Mouse (Mus musculus) thymus, adult 2 months (tissue): Measurements from ENCODE around the gene Myzap. TPM values are rescaled to one million over a fixed set of nuclear protein-coding genes. Genes with fewer than 3 reads are reported as not detected.
"Not testable (repeated sequence)": the region's sequence is repeated elsewhere in the genome, so short reads cannot be mapped to it uniquely, and the experiment has no call there.

Source experiments
- DNase-seq: peaks from one replicate; pipeline ENCODE4 v3.0.0; 2021
- H3K27ac ChIP-seq: fragments of 200-500 bp; 2 replicates; pipeline ENCODE4 v1.5.1; 2012; ENCODE audit warnings: low read length, control low read depth; ENCODE audit not compliant: control insufficient read depth, insufficient read depth
- H3K27me3 ChIP-seq: fragments of 200-500 bp; 2 replicates; pipeline ENCODE4 v1.6.1; 2012; ENCODE audit warnings: mild to moderate bottlenecking, low read length, moderate library complexity, mixed read lengths; ENCODE audit not compliant: control insufficient read depth, insufficient read depth
- H3K36me3 ChIP-seq: fragments of 200-500 bp; 2 replicates; pipeline ENCODE4 v1.6.1; 2012; ENCODE audit warnings: mild to moderate bottlenecking, low read length, moderate library complexity; ENCODE audit not compliant: control insufficient read depth, insufficient read depth
- H3K4me1 ChIP-seq: fragments of 200-500 bp; replicated peaks from 2 replicates; pipeline ENCODE4 v1.6.1; 2012; ENCODE audit warnings: low read length; ENCODE audit not compliant: control insufficient read depth, insufficient read depth
- H3K4me3 ChIP-seq: fragments of 200-500 bp; 2 replicates; pipeline ENCODE4 v1.5.1; 2012; ENCODE audit warnings: mild to moderate bottlenecking, low read length, control low read depth, moderate library complexity; ENCODE audit not compliant: control insufficient read depth, insufficient read depth
- CTCF ChIP-seq: fragments of 200-500 bp; IDR thresholded peaks from 2 replicates; pipeline ENCODE4 v1.5.1; 2012; ENCODE audit warnings: mild to moderate bottlenecking, control low read depth, low read length, moderate library complexity, borderline replicate concordance; ENCODE audit not compliant: control insufficient read depth, poor library complexity, insufficient read depth; ENCODE audit errors: extremely low read depth
- POLR2A ChIP-seq: fragments of 200-500 bp; IDR thresholded peaks from 2 replicates; pipeline ENCODE4 v1.6.1; 2012; ENCODE audit warnings: mild to moderate bottlenecking, low read length, control low read depth, moderate library complexity; ENCODE audit not compliant: control insufficient read depth, poor library complexity, insufficient read depth; ENCODE audit errors: extremely low read depth
- WGBS: fragments of 180-500 bp; shearing (Covaris S2); methylation state at CpG from one replicate; pipeline ENCODE4 v1.1.7; 2018; 5-methylcytosine and 5-hydroxymethylcytosine counted together
- polyA plus RNA-seq: library from polyadenylated mRNA; depleted of rRNA; stranded (reverse); fragments of >200 nt; gene quantifications from 2 replicates; pipeline ENCODE4 v1.2.3, GENCODE M21; 2012

Myzap gene
- polyA plus RNA-seq, 1 experiment = 9.6 TPM

GRCm38 (mm10) chr9:71496637-71497036 lies 95.5 kb downstream of the Myzap start:
- no peak for DNase-seq
- no peak overlapping the region for H3K27ac ChIP-seq
- WGBS = 80% methylated on average over 2 of the region's 2 CpGs
- H3K4me1 ChIP-seq = no peaks in the 10 kb centered on the region
- H3K36me3 ChIP-seq = no peaks in the 10 kb centered on the region
- H3K4me3 ChIP-seq = no peak overlapping the region
- no peak for TF ChIP-seq POLR2A
- no peak for TF ChIP-seq CTCF
- H3K27me3 ChIP-seq = no peaks in the 10 kb centered on the region

- DNase-seq = no peak
- WGBS = 93% methylated on average over 5 of the region's 5 CpGs
- H3K4me1 ChIP-seq = no peaks in the 10 kb centered on the region
- TF ChIP-seq CTCF (no peak), POLR2A (no peak)
- H3K36me3 ChIP-seq = no peaks in the 10 kb centered on the region
- no peak overlapping the region for H3K4me3 ChIP-seq
- no peak overlapping the region for H3K27ac ChIP-seq
- H3K27me3 ChIP-seq = no peaks in the 10 kb centered on the region
Measured at GRCm38 (mm10) chr9:71493771-71494170, 98.4 kb downstream of the Myzap start.

- 86% methylated on average over 15 of the region's 15 CpGs for WGBS
- no peak overlapping the region for H3K27ac ChIP-seq
- no peak overlapping the region for H3K4me3 ChIP-seq
- H3K27me3 ChIP-seq = no peaks in the 10 kb centered on the region
- no peaks in the 10 kb centered on the region for H3K36me3 ChIP-seq
- TF ChIP-seq POLR2A = no peak
- no peak for TF ChIP-seq CTCF
- no peaks in the 10 kb centered on the region for H3K4me1 ChIP-seq
- no peak for DNase-seq
Measured at GRCm38 (mm10) chr9:71492296-71493025, 99.7 kb downstream of the Myzap start.

GRCm38 (mm10) chr9:71490076-71490475 lies 102.1 kb downstream of the Myzap start:
- Histone ChIP-seq H3K4me3 (no peak overlapping the region), H3K27ac (no peak overlapping the region), H3K4me1 (no peaks in the 10 kb centered on the region), H3K27me3 (no peaks in the 10 kb centered on the region), H3K36me3 (no peaks in the 10 kb centered on the region)
- no peak for TF ChIP-seq CTCF
- no peak for TF ChIP-seq POLR2A
- 88% methylated on average over 3 of the region's 3 CpGs for WGBS
- no peak for DNase-seq

GRCm38 (mm10) chr9:71486127-71486526 lies 106.0 kb downstream of the Myzap start:
- Histone ChIP-seq H3K4me1 (no peaks in the 10 kb centered on the region; the same call in 1 of the 2 replicates), H3K36me3 (peaks cover 22% of the 10 kb centered on the region), H3K27me3 (no peaks in the 10 kb centered on the region), H3K27ac (no peak overlapping the region), H3K4me3 (peak overlapping the region; percentile 96)
- TF ChIP-seq POLR2A (no peak), CTCF (no peak)
- DNase-seq = no peak
- 45% methylated on average over 7 of the region's 7 CpGs for WGBS

GRCm38 (mm10) chr9:71485475-71486094 lies 106.6 kb downstream of the Myzap start, which contains the start of gene Polr2m:
Gene Polr2m (minus strand): TSS chr9:71485935.
- WGBS = under 1% methylated on average over 70 of the region's 70 CpGs
- H3K27ac ChIP-seq = no peak within 1 kb of the TSS
- peak; percentile 96 for DNase-seq
- peaks cover 28% of the 10 kb centered on the region for H3K36me3 ChIP-seq
- H3K4me1 ChIP-seq = no peaks in the 10 kb centered on the region; the same call in 1 of the 2 replicates
- no peaks in the 10 kb centered on the region for H3K27me3 ChIP-seq
- TF ChIP-seq POLR2A (peak; percentile 52; the same call in 1 of the 2 replicates), CTCF (0 out of 2 replicates have a peak, but pooled peaks have one; percentile 40)
- peak within 1 kb of the TSS; percentile 96 for H3K4me3 ChIP-seq

- Histone ChIP-seq H3K4me1 (no peaks in the 10 kb centered on the region; the same call in 1 of the 2 replicates), H3K27me3 (no peaks in the 10 kb centered on the region), H3K27ac (no peak overlapping the region), H3K4me3 (peak overlapping the region; percentile 96), H3K36me3 (peaks cover 34% of the 10 kb centered on the region)
- 2% methylated on average over 14 of the region's 14 CpGs for WGBS
- DNase-seq = no peak
- TF ChIP-seq POLR2A = no peak
- TF ChIP-seq CTCF = no peak
Measured at GRCm38 (mm10) chr9:71484871-71485474, 107.2 kb downstream of the Myzap start.

GRCm38 (mm10) chr9:71483872-71484271 lies 108.3 kb downstream of the Myzap start:
- H3K36me3 ChIP-seq = peaks cover 45% of the 10 kb centered on the region
- not testable (repeated sequence) for H3K27me3 ChIP-seq, H3K4me1 ChIP-seq, H3K4me3 ChIP-seq, DNase-seq, H3K27ac ChIP-seq
- 88% methylated on average over 7 of the region's 7 CpGs for WGBS
